Mouse (Mus musculus) large intestine, adult 2 months (tissue): ENCODE data around the gene Cd81. TPM values are rescaled to one million over a fixed set of nuclear protein-coding genes. Genes with fewer than 3 reads are reported as not detected.

Source experiments
- DNase-seq: peaks from one replicate; pipeline ENCODE4 v3.0.0-alpha.2; 2012; ENCODE audit warnings: low read depth, low spot score
- WGBS: fragments of 180-500 bp; shearing (Covaris S2); methylation state at CpG from one replicate; pipeline ENCODE4 v1.1.7; 2018; 5-methylcytosine and 5-hydroxymethylcytosine counted together
- polyA plus RNA-seq: library from polyadenylated mRNA; depleted of rRNA; stranded (reverse); fragments of >200 nt; gene quantifications from 2 replicates; pipeline ENCODE4 v1.2.3, GENCODE M21; 2012; rRNA removed

Cd81 gene
- polyA plus RNA-seq, 1 experiment, result 203 TPM

GRCm38 (mm10) chr7:143106062-143106461 is 53.5 kb downstream of the Cd81 start, which contains the start of gene Kcnq1:
Gene Kcnq1, plus strand, starts transcription at chr7:143106362.
- DNase-seq, result no peak
- 33% methylated on average over 4 of the region's 4 CpGs for WGBS

- no peak for DNase-seq
Measured at GRCm38 (mm10) chr7:143106672-143107465, 54.3 kb downstream of the Cd81 start.

GRCm38 (mm10) chr7:143108200-143108599 is 55.7 kb downstream of the Cd81 start:
- no peak for DNase-seq
- 16% methylated on average over 5 of the region's 5 CpGs for WGBS

More at GRCm38 (mm10) chr7:143106672-143107465, 54.3 kb downstream of the Cd81 start:
- 4% methylated on average over 57 of the region's 57 CpGs for WGBS

- WGBS, result 7% methylated on average over 3 of the region's 3 CpGs
- DNase-seq, result no peak
Measured at GRCm38 (mm10) chr7:143108996-143109660, 56.6 kb downstream of the Cd81 start.

GRCm38 (mm10) chr7:143109696-143110095 is 57.2 kb downstream of the Cd81 start:
- DNase-seq, result no peak
- 15% methylated on average over 3 of the region's 3 CpGs for WGBS

- DNase-seq, result no peak
- 22% methylated on average over 1 of the region's 1 CpGs for WGBS
Measured at GRCm38 (mm10) chr7:143110803-143111202, 58.3 kb downstream of the Cd81 start.

- WGBS, result 33% methylated on average over 4 of the region's 4 CpGs
- DNase-seq, result no peak
Measured at GRCm38 (mm10) chr7:143111719-143112118, 59.2 kb downstream of the Cd81 start.

- no peak for DNase-seq
- 14% methylated on average over 1 of the region's 1 CpGs for WGBS
Measured at GRCm38 (mm10) chr7:143112395-143112794, 59.9 kb downstream of the Cd81 start.

GRCm38 (mm10) chr7:143114773-143115172 is 62.2 kb downstream of the Cd81 start:
- DNase-seq, result no peak

- no peak for DNase-seq
- WGBS, result 43% methylated on average over 5 of the region's 5 CpGs
Measured at GRCm38 (mm10) chr7:143116521-143116920, 64.0 kb downstream of the Cd81 start.

Other genes starting within 250 kb of the Cd81 start
- gene Th, start 121.6 kb upstream of the Cd81 start, polyA plus RNA-seq, result 1.7 and 4.4 TPM in 2 replicates
- gene Ascl2, start 83.5 kb upstream of the Cd81 start, polyA plus RNA-seq, result 10.0 and 10.1 TPM in 2 replicates
- 6.2 and 6.4 TPM in 2 replicates for gene Tspan32, start 47.7 kb upstream of the Cd81 start, polyA plus RNA-seq
- 66.3 and 72.9 TPM in 2 replicates for gene Tssc4, start 16.5 kb downstream of the Cd81 start, polyA plus RNA-seq
- 6.5 and 13.2 TPM in 2 replicates for gene Trpm5, start 41.9 kb downstream of the Cd81 start, polyA plus RNA-seq
- gene Kcnq1, start 53.6 kb downstream of the Cd81 start, polyA plus RNA-seq, result 52.6 and 54.8 TPM in 2 replicates